In genomic region chr9:16503776-16504175, GRCm38 (mm10) we compare ENCODE assay signal across 29 mouse cellular contexts. TPM values are rescaled to one million over a fixed set of nuclear protein-coding genes. Genes with fewer than 3 reads are reported as not detected.
DNase-seq lines count a peak whose midpoint lies in the region; ATAC-seq lines count a peak whose summit lies in the region.
"Had no signal": no experiment of that assay in that cellular context is flagged by ENCODE, and none has a peak within 500 bp of the region (broad histone marks: within the 10 kb centered on the region; RNA-seq: fewer than 3 reads in every experiment).

No protein-coding gene starts in this region.

- no peak overlapping the region for H3K4me3 ChIP-seq in midbrain, embryonic 11.5 days (ENCODE audit: low read depth, low read length)
- no peak overlapping the region for H3K4me3 ChIP-seq in midbrain, embryonic 16.5 days (ENCODE audit: low read depth, low read length)
- H3K4me3 ChIP-seq: embryonic facial prominence, embryonic 10.5 days; embryonic facial prominence, embryonic 13.5 days; erythroblast, embryonic 14.5 days; forebrain, embryonic 12.5 days; forebrain, embryonic 15.5 days; heart, adult 2 months had no signal

- no peak overlapping the region for H3K27ac ChIP-seq in midbrain, embryonic 11.5 days (ENCODE audit: low read depth, low read length)
- no peak overlapping the region for H3K27ac ChIP-seq in midbrain, embryonic 16.5 days (ENCODE audit: low read length)
- H3K27ac ChIP-seq: embryonic facial prominence, embryonic 10.5 days; embryonic facial prominence, embryonic 13.5 days; forebrain, embryonic 12.5 days; forebrain, embryonic 15.5 days; heart, adult 2 months; heart, embryonic 10.5 days; heart, embryonic 13.5 days; hindbrain, embryonic 14.5 days; hindbrain, postnatal 0 days had no signal

- no peak overlapping the region for H3K4me2 ChIP-seq in midbrain, embryonic 11.5 days
- H3K4me2 ChIP-seq in midbrain, embryonic 16.5 days (ENCODE audit: low read length), result no peak overlapping the region

- WGBS in midbrain, embryonic 11.5 days, result 70% methylated on average over 2 of the region's 2 CpGs
- 83% methylated on average over 2 of the region's 2 CpGs for WGBS in midbrain, embryonic 16.5 days

- DNase-seq in cerebellum, postnatal 10 days, result peak; percentile 12 to 13
- no peak for DNase-seq in cerebellum, adult 9-11 months
- peak; percentile 35 to 49 for DNase-seq in left cerebral cortex, adult 18-20 months (ENCODE audit: low spot score in 2 of 2)
- no peak for DNase-seq in left cerebral cortex, postnatal 14 days (ENCODE audit: low spot score in 2 of 2)
- peak; percentile 74 for DNase-seq in midbrain, embryonic 11.5 days (ENCODE audit: low spot score, missing footprints)
- peak; percentile 31 for DNase-seq in right cerebral cortex, postnatal 25 days
- no peak for DNase-seq in right cerebral cortex, postnatal 14 days
- DNase-seq: adrenal gland, adult 8-10 months; adrenal gland, postnatal 25 days; cerebellum, adult 18-20 months; cerebellum, adult 9-10 months; cerebellum, postnatal 36 days; gastrocnemius, postnatal 10 days; gastrocnemius, postnatal 36 days; heart, adult 2 months; heart, postnatal 14 days; heart, postnatal 4 days had no signal

- no peak overlapping the region for H3K9ac ChIP-seq in midbrain, embryonic 11.5 days (ENCODE audit: low read length)
- no peak overlapping the region for H3K9ac ChIP-seq in midbrain, embryonic 16.5 days (ENCODE audit: low read depth, low read length)
- H3K9ac ChIP-seq: embryonic facial prominence, embryonic 13.5 days; forebrain, embryonic 12.5 days; forebrain, embryonic 15.5 days; heart, embryonic 13.5 days; hindbrain, embryonic 14.5 days had no signal

- peaks cover 5% of the 10 kb centered on the region for H3K4me1 ChIP-seq in midbrain, embryonic 11.5 days (ENCODE audit: control insufficient read depth, insufficient read depth, low read length)
- peaks cover 8% of the 10 kb centered on the region for H3K4me1 ChIP-seq in midbrain, embryonic 16.5 days (ENCODE audit: control insufficient read depth, insufficient read depth, low read length)

- no peak for ATAC-seq in midbrain, embryonic 11.5 days (ENCODE audit: low FRiP score)
- ATAC-seq in midbrain, embryonic 16.5 days, result no peak
- ATAC-seq: activated CD4-positive, CD25-positive, alpha-beta regulatory T cell, adult 4 months; forebrain, embryonic 15.5 days; hindbrain, postnatal 0 days had no signal

- H3K27me3 ChIP-seq in midbrain, embryonic 11.5 days (ENCODE audit: control insufficient read depth, insufficient read depth, low read length), result no peaks in the 10 kb centered on the region
- no peaks in the 10 kb centered on the region for H3K27me3 ChIP-seq in midbrain, embryonic 16.5 days (ENCODE audit: control insufficient read depth, insufficient read depth, low read depth, low read length)
- H3K27me3 ChIP-seq: forebrain, embryonic 15.5 days had no signal

- intact Hi-C loops in left cerebral cortex, postnatal 14 days (cut with DNase I), result loop anchor here (10.0 kb wide), 2 partner anchors 199 to 389 kb away; no protein-coding TSS in a partner anchor

- no peaks in the 10 kb centered on the region for H3K9me3 ChIP-seq in midbrain, embryonic 11.5 days (ENCODE audit: control insufficient read depth, low read length)
- no peaks in the 10 kb centered on the region for H3K9me3 ChIP-seq in midbrain, embryonic 16.5 days (replicated peaks; ENCODE audit: control insufficient read depth, low read length, poor library complexity, severe bottlenecking)
- H3K9me3 ChIP-seq: embryonic facial prominence, embryonic 10.5 days; embryonic facial prominence, embryonic 13.5 days; forebrain, embryonic 12.5 days; forebrain, embryonic 15.5 days; heart, embryonic 10.5 days; heart, embryonic 13.5 days had no signal

- no peaks in the 10 kb centered on the region for H3K36me3 ChIP-seq in midbrain, embryonic 11.5 days (ENCODE audit: control insufficient read depth, insufficient read depth, low read length)
- H3K36me3 ChIP-seq in midbrain, embryonic 16.5 days (ENCODE audit: control insufficient read depth, insufficient read depth, low read length), result no peaks in the 10 kb centered on the region
- H3K36me3 ChIP-seq: embryonic facial prominence, embryonic 10.5 days; embryonic facial prominence, embryonic 13.5 days; forebrain, embryonic 12.5 days; forebrain, embryonic 15.5 days; heart, embryonic 10.5 days; heart, embryonic 13.5 days had no signal

RNA-seq across cellular contexts. Expression of gene Fat3, which starts 2.7 kb away (rescaled TPM):
- total RNA-seq in left cerebral cortex, adult 18-20 months (2021), result 10 to 100 TPM; 56.2 to 74.4 TPM
- 10 to 100 TPM; 61.3 to 69.1 TPM for total RNA-seq in left cerebral cortex, postnatal 14 days (2021)
- 13.0 and 13.5 TPM in 2 replicates for polyA plus RNA-seq in midbrain, embryonic 11.5 days (2014; fragmentation: Nextera tagmentation; extraction: Ambion mirVana)
- polyA plus RNA-seq in midbrain, embryonic 16.5 days (2015; fragmentation: Nextera tagmentation; extraction: Ambion mirVana), result 12.8 and 13.4 TPM in 2 replicates
- total RNA-seq: granulocyte monocyte progenitor cell, adult 5-6 weeks had no signal

Comparison
In these comparisons a context has a peak if more than half of its experiments do, and no peak if none do; other contexts are left out.
1. DNase-seq: peak in cerebellum, postnatal 10 days (2 of 2), left cerebral cortex, adult 18-20 months (2 of 2), midbrain, embryonic 11.5 days (single experiment) and right cerebral cortex, postnatal 25 days (single experiment); none in cerebellum, adult 9-11 months (single experiment), left cerebral cortex, postnatal 14 days (0 of 2) and right cerebral cortex, postnatal 14 days (single experiment).